Mouse (Mus musculus): ENCODE measurements at regions not wholly inside any gene's neighbourhood (a gene's known extent, or its start where the extent isn't known, plus 50 kb on each side); places are given as distances from the start of the nearest gene placed in this dataset.

- no peak overlapping the region for H3K4me3 ChIP-seq (ENCODE audit: low read depth, low read length)
- H3K36me3 ChIP-seq (ENCODE audit: control insufficient read depth, insufficient read depth, low read length): no peaks in the 10 kb centered on the region
- 0 out of 2 replicates have a peak, but pooled peaks cover 7% of the 10 kb centered on the region for H3K9me3 ChIP-seq (ENCODE audit: control insufficient read depth, low read length)
- no peak for ATAC-seq (ENCODE audit: low read depth)
- no peaks in the 10 kb centered on the region for H3K27me3 ChIP-seq (replicated peaks; ENCODE audit: control insufficient read depth, insufficient read depth, low read length)
- no peak overlapping the region for H3K9ac ChIP-seq (ENCODE audit: low read depth, low read length)
- 83% methylated on average over 6 of the region's 6 CpGs for WGBS
- H3K4me1 ChIP-seq (ENCODE audit: control insufficient read depth, insufficient read depth, low read length): no peaks in the 10 kb centered on the region
- DNase-seq (ENCODE audit: low spot score): no peak
- no peak overlapping the region for H3K27ac ChIP-seq (replicated peaks; ENCODE audit: low read depth, low read length)
- H3K4me2 ChIP-seq (ENCODE audit: low read depth, low read length): no peak overlapping the region
Observed at GRCm38 (mm10) chr3:129437687-129438086, 94.5 kb upstream of the Elovl6 start.

GRCm38 (mm10) chr3:129442756-129443155 is 89.4 kb upstream of the Elovl6 start:
- Histone ChIP-seq H3K27ac (replicated peaks; ENCODE audit: low read depth, low read length) (no peak overlapping the region), H3K4me3 (ENCODE audit: low read depth, low read length) (no peak overlapping the region), H3K4me2 (ENCODE audit: low read depth, low read length) (no peak overlapping the region), H3K27me3 (replicated peaks; ENCODE audit: control insufficient read depth, insufficient read depth, low read length) (no peaks in the 10 kb centered on the region), H3K4me1 (ENCODE audit: control insufficient read depth, insufficient read depth, low read length) (no peaks in the 10 kb centered on the region), H3K9me3 (ENCODE audit: control insufficient read depth, low read length) (no peaks in the 10 kb centered on the region), H3K9ac (ENCODE audit: low read depth, low read length) (no peak overlapping the region), H3K36me3 (ENCODE audit: control insufficient read depth, insufficient read depth, low read length) (no peaks in the 10 kb centered on the region)
- DNase-seq (ENCODE audit: low spot score) (no peak), ATAC-seq (ENCODE audit: low read depth) (no peak)
- WGBS: 67% methylated on average over 5 of the region's 5 CpGs

GRCm38 (mm10) chr3:129444221-129444620 is 87.9 kb upstream of the Elovl6 start:
- DNase-seq (ENCODE audit: low spot score) (no peak), ATAC-seq (ENCODE audit: low read depth) (no peak)
- Histone ChIP-seq H3K27ac (replicated peaks; ENCODE audit: low read depth, low read length) (no peak overlapping the region), H3K9me3 (ENCODE audit: control insufficient read depth, low read length) (no peaks in the 10 kb centered on the region), H3K36me3 (ENCODE audit: control insufficient read depth, insufficient read depth, low read length) (no peaks in the 10 kb centered on the region), H3K9ac (ENCODE audit: low read depth, low read length) (no peak overlapping the region), H3K27me3 (replicated peaks; ENCODE audit: control insufficient read depth, insufficient read depth, low read length) (no peaks in the 10 kb centered on the region), H3K4me2 (ENCODE audit: low read depth, low read length) (no peak overlapping the region), H3K4me3 (ENCODE audit: low read depth, low read length) (no peak overlapping the region), H3K4me1 (ENCODE audit: control insufficient read depth, insufficient read depth, low read length) (no peaks in the 10 kb centered on the region)
- 80% methylated on average over 3 of the region's 3 CpGs for WGBS

- H3K9me3 ChIP-seq (ENCODE audit: control insufficient read depth, low read length): no peaks in the 10 kb centered on the region
- no peak overlapping the region for H3K4me3 ChIP-seq (ENCODE audit: low read depth, low read length)
- H3K27me3 ChIP-seq (replicated peaks; ENCODE audit: control insufficient read depth, insufficient read depth, low read length): no peaks in the 10 kb centered on the region
- ATAC-seq (ENCODE audit: low read depth): no peak
- no peak overlapping the region for H3K9ac ChIP-seq (ENCODE audit: low read depth, low read length)
- no peaks in the 10 kb centered on the region for H3K36me3 ChIP-seq (ENCODE audit: control insufficient read depth, insufficient read depth, low read length)
- H3K4me2 ChIP-seq (ENCODE audit: low read depth, low read length): no peak overlapping the region
- H3K27ac ChIP-seq (replicated peaks; ENCODE audit: low read depth, low read length): no peak overlapping the region
- 77% methylated on average over 6 of the region's 6 CpGs for WGBS
- H3K4me1 ChIP-seq (ENCODE audit: control insufficient read depth, insufficient read depth, low read length): no peaks in the 10 kb centered on the region
- no peak for DNase-seq (ENCODE audit: low spot score)
Observed at GRCm38 (mm10) chr3:129445961-129446360, 86.2 kb upstream of the Elovl6 start.

- H3K36me3 ChIP-seq (ENCODE audit: control insufficient read depth, insufficient read depth, low read length): no peaks in the 10 kb centered on the region
- no peaks in the 10 kb centered on the region for H3K9me3 ChIP-seq (ENCODE audit: control insufficient read depth, low read length)
- H3K9ac ChIP-seq (ENCODE audit: low read depth, low read length): no peak overlapping the region
- 76% methylated on average over 4 of the region's 4 CpGs for whole genome bisulfite sequencing
- DNase-seq (ENCODE audit: low spot score): no peak
- no peak for ATAC-seq (ENCODE audit: low read depth)
- no peak overlapping the region for H3K27ac ChIP-seq (replicated peaks; ENCODE audit: low read depth, low read length)
- H3K4me3 ChIP-seq (ENCODE audit: low read depth, low read length): no peak overlapping the region
- no peaks in the 10 kb centered on the region for H3K27me3 ChIP-seq (replicated peaks; ENCODE audit: control insufficient read depth, insufficient read depth, low read length)
- no peak overlapping the region for H3K4me2 ChIP-seq (ENCODE audit: low read depth, low read length)
- no peaks in the 10 kb centered on the region for H3K4me1 ChIP-seq (ENCODE audit: control insufficient read depth, insufficient read depth, low read length)
Observed at GRCm38 (mm10) chr3:129449928-129450327, 82.2 kb upstream of the Elovl6 start.

- Histone ChIP-seq H3K4me2 (ENCODE audit: low read depth, low read length) (no peak overlapping the region), H3K4me1 (ENCODE audit: control insufficient read depth, insufficient read depth, low read length) (no peaks in the 10 kb centered on the region), H3K36me3 (ENCODE audit: control insufficient read depth, insufficient read depth, low read length) (no peaks in the 10 kb centered on the region), H3K27me3 (replicated peaks; ENCODE audit: control insufficient read depth, insufficient read depth, low read length) (no peaks in the 10 kb centered on the region), H3K4me3 (ENCODE audit: low read depth, low read length) (no peak overlapping the region), H3K27ac (replicated peaks; ENCODE audit: low read depth, low read length) (no peak overlapping the region), H3K9me3 (ENCODE audit: control insufficient read depth, low read length) (no peaks in the 10 kb centered on the region), H3K9ac (ENCODE audit: low read depth, low read length) (no peak overlapping the region)
- no peak for DNase-seq (ENCODE audit: low spot score)
- 82% methylated on average over 5 of the region's 5 CpGs for WGBS
- no peak for ATAC-seq (ENCODE audit: low read depth)
Observed at GRCm38 (mm10) chr3:129450671-129451070, 81.5 kb upstream of the Elovl6 start.

GRCm38 (mm10) chr3:129470088-129470487 is 62.1 kb upstream of the Elovl6 start:
- H3K4me1 ChIP-seq (ENCODE audit: control insufficient read depth, insufficient read depth, low read length): no peaks in the 10 kb centered on the region
- no peaks in the 10 kb centered on the region for H3K36me3 ChIP-seq (ENCODE audit: control insufficient read depth, insufficient read depth, low read length)
- DNase-seq (ENCODE audit: low spot score) (no peak), ATAC-seq (ENCODE audit: low read depth) (no peak)
- no peak overlapping the region for H3K4me3 ChIP-seq (ENCODE audit: low read depth, low read length)
- WGBS: 76% methylated on average over 5 of the region's 5 CpGs
- H3K27me3 ChIP-seq (replicated peaks; ENCODE audit: control insufficient read depth, insufficient read depth, low read length): no peaks in the 10 kb centered on the region
- H3K9me3 ChIP-seq (ENCODE audit: control insufficient read depth, low read length): no peaks in the 10 kb centered on the region
- H3K9ac ChIP-seq (ENCODE audit: low read depth, low read length): no peak overlapping the region
- no peak overlapping the region for H3K4me2 ChIP-seq (ENCODE audit: low read depth, low read length)
- no peak overlapping the region for H3K27ac ChIP-seq (replicated peaks; ENCODE audit: low read depth, low read length)

GRCm38 (mm10) chr3:129471332-129471731 is 60.8 kb upstream of the Elovl6 start:
- no peak overlapping the region for H3K9ac ChIP-seq (ENCODE audit: low read depth, low read length)
- no peak overlapping the region for H3K4me3 ChIP-seq (ENCODE audit: low read depth, low read length)
- 74% methylated on average over 1 of the region's 1 CpGs for WGBS
- no peaks in the 10 kb centered on the region for H3K9me3 ChIP-seq (ENCODE audit: control insufficient read depth, low read length)
- no peak overlapping the region for H3K4me2 ChIP-seq (ENCODE audit: low read depth, low read length)
- H3K36me3 ChIP-seq (ENCODE audit: control insufficient read depth, insufficient read depth, low read length): no peaks in the 10 kb centered on the region
- no peak for DNase-seq (ENCODE audit: low spot score)
- no peaks in the 10 kb centered on the region for H3K27me3 ChIP-seq (replicated peaks; ENCODE audit: control insufficient read depth, insufficient read depth, low read length)
- ATAC-seq (ENCODE audit: low read depth): no peak
- H3K4me1 ChIP-seq (ENCODE audit: control insufficient read depth, insufficient read depth, low read length): no peaks in the 10 kb centered on the region
- H3K27ac ChIP-seq (replicated peaks; ENCODE audit: low read depth, low read length): no peak overlapping the region

GRCm38 (mm10) chr3:129472008-129472407 is 60.1 kb upstream of the Elovl6 start:
- H3K36me3 ChIP-seq (ENCODE audit: control insufficient read depth, insufficient read depth, low read length): no peaks in the 10 kb centered on the region
- H3K9me3 ChIP-seq (ENCODE audit: control insufficient read depth, low read length): no peaks in the 10 kb centered on the region
- no peak for ATAC-seq (ENCODE audit: low read depth)
- H3K4me2 ChIP-seq (ENCODE audit: low read depth, low read length): no peak overlapping the region
- H3K27me3 ChIP-seq (replicated peaks; ENCODE audit: control insufficient read depth, insufficient read depth, low read length): no peaks in the 10 kb centered on the region
- no peak overlapping the region for H3K4me3 ChIP-seq (ENCODE audit: low read depth, low read length)
- H3K27ac ChIP-seq (replicated peaks; ENCODE audit: low read depth, low read length): no peak overlapping the region
- 89% methylated on average over 10 of the region's 10 CpGs for WGBS
- H3K4me1 ChIP-seq (ENCODE audit: control insufficient read depth, insufficient read depth, low read length): no peaks in the 10 kb centered on the region
- H3K9ac ChIP-seq (ENCODE audit: low read depth, low read length): no peak overlapping the region
- DNase-seq (ENCODE audit: low spot score): no peak

Data from embryonic facial prominence, embryonic 14.5 days (tissue).